In the genomic region with DNA sequence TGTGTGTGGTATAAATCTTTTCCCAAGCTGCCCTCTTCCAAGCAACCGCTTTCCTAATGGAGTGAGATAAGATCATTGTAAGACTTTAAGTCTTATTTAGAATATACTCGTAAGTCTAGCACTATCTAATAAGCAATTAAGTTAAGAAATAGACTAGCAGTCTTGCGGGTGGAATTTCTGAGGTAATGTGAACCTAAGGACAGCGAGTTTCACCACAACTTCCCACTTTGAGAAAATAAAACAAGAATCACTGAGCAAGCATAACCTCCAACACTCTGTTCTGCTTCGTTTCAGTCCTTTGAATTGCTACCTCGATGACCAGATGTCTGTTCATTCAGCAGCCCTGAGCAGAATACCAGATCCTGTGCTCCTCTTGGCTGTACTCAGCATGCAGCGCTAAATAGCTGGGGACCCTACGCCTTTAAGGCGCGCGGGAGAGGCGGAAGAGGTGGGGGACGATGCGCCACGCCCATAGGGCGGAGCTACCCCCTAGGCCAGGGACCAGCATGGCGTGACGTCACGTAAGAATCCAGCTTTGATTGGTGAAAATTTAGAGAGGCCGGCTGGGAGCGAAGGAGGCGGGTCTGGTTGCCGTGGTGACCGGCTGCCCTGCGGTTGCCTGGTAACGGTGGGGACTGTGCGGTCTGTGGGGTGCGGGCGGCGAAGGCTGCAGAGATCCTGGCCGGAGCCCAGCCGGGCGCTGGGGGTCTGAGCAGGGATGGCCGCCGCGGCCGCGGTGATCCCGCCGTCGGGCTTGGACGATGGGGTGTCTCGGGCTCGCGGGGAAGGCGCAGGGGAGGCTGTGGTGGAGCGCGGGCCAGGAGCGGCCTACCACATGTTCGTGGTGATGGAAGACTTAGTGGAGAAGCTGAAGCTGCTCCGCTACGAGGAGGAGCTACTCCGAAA, we compare ENCODE assay signal across 8 mouse cellular contexts. TPM values are rescaled to one million over a fixed set of nuclear protein-coding genes. Genes with fewer than 3 reads are reported as not detected.
DNase-seq lines count a peak whose midpoint lies in the region; ATAC-seq and TF ChIP-seq lines count a peak whose summit lies in the region.

Gene Ift57, plus strand, starts transcription at position 614 of the 906 bp plus-strand sequence.

- H3ac ChIP-seq in C2C12 (ENCODE audit: control insufficient read depth, insufficient read length, low read depth): peak within 1 kb of the TSS; percentile 84
- no peak within 1 kb of the TSS for H3ac ChIP-seq in myocyte (ENCODE audit: control insufficient read depth, insufficient read length)

- H3K27me3 ChIP-seq in C2C12 (ENCODE audit: control insufficient read depth, insufficient read depth, insufficient read length) (no peaks in the 10 kb centered on the region), myocyte (ENCODE audit: control insufficient read depth, insufficient read depth, insufficient read length) (no peaks in the 10 kb centered on the region)
- H3K27me3 ChIP-seq in erythroblast, embryonic 14.5 days (ENCODE audit: control insufficient read depth): peaks cover 2% of the 10 kb centered on the region
- no peaks in the 10 kb centered on the region for H3K27me3 ChIP-seq in heart, embryonic 11.5 days (ENCODE audit: control insufficient read depth, insufficient read depth, low read length)
- H3K27me3 ChIP-seq in kidney, embryonic 16.5 days (ENCODE audit: insufficient read depth, low read length): no peaks in the 10 kb centered on the region
- H3K27me3 ChIP-seq in liver, adult 2 months (ENCODE audit: control insufficient read depth, insufficient read depth, low read length): no peaks in the 10 kb centered on the region
- no peaks in the 10 kb centered on the region for H3K27me3 ChIP-seq in splenic B cell, adult 2 months (ENCODE audit: control insufficient read depth, insufficient read depth, low read length, poor library complexity, severe bottlenecking)

- peak; percentile 99 for DNase-seq in brain, embryonic 14.5 days (ENCODE audit: low read depth)
- peak; percentile 87 for DNase-seq in liver, adult 2 months (ENCODE audit: extremely low read depth, low read depth, low spot score)
- DNase-seq in splenic B cell, adult 2 months (ENCODE audit: low read depth, low spot score): peak; percentile 99

- H3K4me2 ChIP-seq in heart, embryonic 11.5 days: peak within 1 kb of the TSS; percentile 88
- H3K4me2 ChIP-seq in kidney, embryonic 16.5 days (replicated peaks; ENCODE audit: low read depth, low read length): peak within 1 kb of the TSS; percentile 84
- peak within 1 kb of the TSS; percentile 84 for H3K4me2 ChIP-seq in myocyte (ENCODE audit: low read depth)

- 2% methylated on average over 53 of the region's 53 CpGs for WGBS in heart, embryonic 11.5 days (ENCODE audit: insufficient replicate concordance)
- 1% methylated on average over 53 of the region's 53 CpGs for WGBS in kidney, embryonic 16.5 days
- 4% methylated on average over 53 of the region's 53 CpGs for WGBS in liver, adult 2 months

- peak within 1 kb of the TSS; percentile 74 for H3K9ac ChIP-seq in heart, embryonic 11.5 days (ENCODE audit: low read depth, low read length)
- H3K9ac ChIP-seq in kidney, embryonic 16.5 days (replicated peaks; ENCODE audit: low read length): peak within 1 kb of the TSS; percentile 83
- H3K9ac ChIP-seq in liver, adult 2 months (ENCODE audit: low read depth, low read length): peak within 1 kb of the TSS; percentile 45

- no peaks in the 10 kb centered on the region for H3K9me3 ChIP-seq in erythroblast, embryonic 14.5 days (ENCODE audit: control insufficient read depth, low read length)
- H3K9me3 ChIP-seq in heart, embryonic 11.5 days (replicated peaks; ENCODE audit: control insufficient read depth, low read length): no peaks in the 10 kb centered on the region
- H3K9me3 ChIP-seq in kidney, embryonic 16.5 days (ENCODE audit: low read length): no peaks in the 10 kb centered on the region

- no peaks in the 10 kb centered on the region for H3K36me3 ChIP-seq in C2C12 (ENCODE audit: control insufficient read depth, insufficient read depth)
- no peaks in the 10 kb centered on the region for H3K36me3 ChIP-seq in erythroblast, embryonic 14.5 days (ENCODE audit: control insufficient read depth)
- no peaks in the 10 kb centered on the region for H3K36me3 ChIP-seq in heart, embryonic 11.5 days (ENCODE audit: control insufficient read depth, insufficient read depth, low read length)
- H3K36me3 ChIP-seq in kidney, embryonic 16.5 days (ENCODE audit: insufficient read depth, low read length): no peaks in the 10 kb centered on the region
- no peaks in the 10 kb centered on the region for H3K36me3 ChIP-seq in liver, adult 2 months (ENCODE audit: control insufficient read depth, insufficient read depth, low read length)
- H3K36me3 ChIP-seq in myocyte (ENCODE audit: control insufficient read depth, insufficient read depth): no peaks in the 10 kb centered on the region
- no peaks in the 10 kb centered on the region for H3K36me3 ChIP-seq in splenic B cell, adult 2 months (ENCODE audit: control insufficient read depth, insufficient read depth, low read length, poor library complexity, severe bottlenecking)

- peak within 1 kb of the TSS; percentile 38 for H3K27ac ChIP-seq in heart, embryonic 11.5 days (ENCODE audit: low read depth, low read length)
- peak within 1 kb of the TSS; percentile 56; the same call in 1 of the 2 replicates for H3K27ac ChIP-seq in kidney, embryonic 16.5 days (ENCODE audit: low read length)
- H3K27ac ChIP-seq in liver, adult 2 months (replicated peaks; ENCODE audit: insufficient read depth, low read depth, low read length): no peak within 1 kb of the TSS

- H3K4me1 ChIP-seq in erythroblast, embryonic 14.5 days (ENCODE audit: control insufficient read depth): peaks cover 22% of the 10 kb centered on the region
- peaks cover 2% of the 10 kb centered on the region; the same call in 1 of the 2 replicates for H3K4me1 ChIP-seq in heart, embryonic 11.5 days (ENCODE audit: control insufficient read depth, insufficient read depth, low read length)
- peaks cover 10% of the 10 kb centered on the region; the same call in 1 of the 2 replicates for H3K4me1 ChIP-seq in kidney, embryonic 16.5 days (ENCODE audit: insufficient read depth, low read length)
- H3K4me1 ChIP-seq in liver, adult 2 months (ENCODE audit: control insufficient read depth, insufficient read depth, low read length): no peaks in the 10 kb centered on the region; the same call in 1 of the 2 replicates

- peak; percentile 100 for ATAC-seq in heart, embryonic 11.5 days (replicated peaks; ENCODE audit: insufficient number of reproducible peaks, low FRiP score, low TSS enrichment)
- peak; percentile 100 for ATAC-seq in kidney, embryonic 16.5 days (ENCODE audit: low FRiP score, low TSS enrichment)

- peak; percentile 59 for TF ChIP-seq POLR2A in brain, embryonic 14.5 days (IDR thresholded peaks at IDR 0.05; ENCODE audit: borderline replicate concordance, extremely low read depth, insufficient read depth, insufficient read length, poor library complexity, severe bottlenecking)
- TF ChIP-seq POLR2A in liver, adult 2 months (IDR thresholded peaks at IDR 0.05; ENCODE audit: extremely low read depth, insufficient read depth, low read length): no peak
- peak; percentile 3 for TF ChIP-seq POLR2A in myocyte (IDR thresholded peaks at IDR 0.05; ENCODE audit: insufficient read length, low read depth)

- TF ChIP-seq CTCF in C2C12 (IDR thresholded peaks at IDR 0.05; ENCODE audit: control insufficient read depth, insufficient read depth, insufficient read length): no peak
- no peak for TF ChIP-seq CTCF in brain, embryonic 14.5 days (IDR thresholded peaks at IDR 0.05; ENCODE audit: borderline replicate concordance, extremely low read depth, insufficient read depth, insufficient read length)
- no peak for TF ChIP-seq CTCF in liver, adult 2 months (IDR thresholded peaks at IDR 0.05; ENCODE audit: low read depth, low read length)

- H3K79me2 ChIP-seq in C2C12 (ENCODE audit: control insufficient read depth, insufficient read depth) (peaks cover 22% of the 10 kb centered on the region), myocyte (ENCODE audit: control insufficient read depth, insufficient read depth) (no peaks in the 10 kb centered on the region)
- no peaks in the 10 kb centered on the region for H3K79me2 ChIP-seq in liver, adult 2 months (ENCODE audit: control insufficient read depth, insufficient read depth, low read length)

- H3K4me3 ChIP-seq in C2C12 (ENCODE audit: insufficient read depth, poor library complexity, severe bottlenecking) (peak within 1 kb of the TSS; percentile 61), myocyte (peak within 1 kb of the TSS; percentile 33)
- H3K4me3 ChIP-seq in erythroblast, embryonic 14.5 days (replicated peaks): peak within 1 kb of the TSS; percentile 84
- peak within 1 kb of the TSS; percentile 71 for H3K4me3 ChIP-seq in heart, embryonic 11.5 days (ENCODE audit: low read depth, low read length)
- H3K4me3 ChIP-seq in kidney, embryonic 16.5 days (ENCODE audit: low read length): peak within 1 kb of the TSS; percentile 92
- peak within 1 kb of the TSS; percentile 69 for H3K4me3 ChIP-seq in liver, adult 2 months (ENCODE audit: insufficient read depth, low read depth, low read length)

- peaks cover 2% of the 10 kb centered on the region for H3K79me3 ChIP-seq in C2C12 (ENCODE audit: low read depth)

TF ChIP-seq in C2C12, 6 proteins besides CTCF, POLR2A, EP300 and RAD21 (continues in another document):
- TF ChIP-seq CEBPB (IDR thresholded peaks at IDR 0.05; ENCODE audit: low read depth) (no peak), FOSL1 (IDR thresholded peaks at IDR 0.05; ENCODE audit: insufficient read depth, low read length, poor library complexity, severe bottlenecking) (no peak), MYOD1 (IDR thresholded peaks at IDR 0.05; ENCODE audit: control insufficient read depth, insufficient read length, low read depth) (no peak), USF1 (IDR thresholded peaks at IDR 0.05; ENCODE audit: low read depth) (no peak), MAX (IDR thresholded peaks at IDR 0.05) (peak; percentile 11)

TF ChIP-seq in myocyte, 11 proteins besides CTCF, POLR2A, EP300 and RAD21:
- TF ChIP-seq E2F4 (IDR thresholded peaks at IDR 0.05; ENCODE audit: insufficient read depth) (no peak), MYOD1 (IDR thresholded peaks at IDR 0.05; ENCODE audit: control insufficient read depth in 1 of 3, insufficient read length in 2 of 3, low read depth in 2 of 3) (no peak)

RNA-seq across cellular contexts. Expression of gene Ift57, which starts in this region (rescaled TPM):
- polyA plus RNA-seq in C2C12 (2012; fragmentation: generic; extraction: Trizol) (12.6 TPM), myocyte (2012; fragmentation: generic; extraction: Trizol) (14.7 TPM)
- 20.4 and 26.1 TPM in 2 replicates for polyA plus RNA-seq in brain, embryonic 14.5 days (2012; rRNA removed)
- 0.13 and 0.55 TPM in 2 replicates for polyA plus RNA-seq in erythroblast, embryonic 14.5 days (2012)
- 14.6 and 18.0 TPM in 2 replicates for polyA plus RNA-seq in heart, embryonic 11.5 days (2014; fragmentation: Nextera tagmentation; extraction: Ambion mirVana)
- polyA plus RNA-seq in kidney, embryonic 16.5 days (2015; fragmentation: Nextera tagmentation; extraction: Ambion mirVana): 28.3 and 31.5 TPM in 2 replicates
- 0.87 and 1.2 TPM in 2 replicates for total RNA-seq in liver, adult 2 months (2014; rRNA removed)
- 0.31 and 0.86 TPM in 2 replicates for polyA plus RNA-seq in liver, adult 2 months (2012; rRNA removed)

Comparison
In these comparisons a context has a peak if more than half of its experiments do, and no peak if none do; other contexts are left out.
1. H3K4me3 ChIP-seq: peak in every context shown above with its lines; median percentile 92 in kidney, embryonic 16.5 days; 84 in erythroblast, embryonic 14.5 days; 71 in heart, embryonic 11.5 days; 69 in liver, adult 2 months; 61 in C2C12; 33 in myocyte.